Mouse (Mus musculus) CD4-positive, CD25-positive, alpha-beta regulatory T cell, adult 4 months (primary cell): ENCODE data around the gene Olfr446. TPM values are rescaled to one million over a fixed set of nuclear protein-coding genes. Genes with fewer than 3 reads are reported as not detected.

Experiments
- ATAC-seq: one replicate; pipeline ENCODE4 v1.8.0; 2017
- polyA plus RNA-seq, 2 experiments: library from polyadenylated mRNA; unstranded; fragments of 100-300 nt; shearing (Covaris generic); gene quantifications; one replicate each; pipeline ENCODE4 v1.2.1; 2017

The Olfr446 gene
- polyA plus RNA-seq, result not detected

- ATAC-seq, result no peak
These were observed at the start of gene Olfr446 for GRCm38 (mm10) chr6:42921077-42921476. Gene Olfr446 (plus strand): TSS chr6:42921377.

DNA sequence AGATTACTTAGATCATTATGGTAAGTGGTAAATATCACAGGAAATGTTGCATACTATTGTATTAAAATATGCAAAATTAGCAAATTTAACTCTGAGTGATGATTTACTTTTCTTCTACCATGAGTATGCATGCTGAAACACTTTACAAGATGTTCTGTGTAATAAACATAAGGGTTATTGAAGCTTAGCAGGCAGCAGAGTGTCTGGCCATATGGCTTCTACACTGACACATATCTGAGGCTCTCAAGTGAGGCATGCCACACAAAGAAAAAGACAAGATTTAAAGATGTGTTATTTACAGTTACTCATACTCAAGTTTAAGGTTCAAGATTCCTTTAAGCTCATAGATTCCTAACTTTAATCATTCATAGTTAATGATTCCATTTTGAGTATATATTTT lies 44.9 kb upstream of the Olfr446 start:
- no peak for ATAC-seq

DNA sequence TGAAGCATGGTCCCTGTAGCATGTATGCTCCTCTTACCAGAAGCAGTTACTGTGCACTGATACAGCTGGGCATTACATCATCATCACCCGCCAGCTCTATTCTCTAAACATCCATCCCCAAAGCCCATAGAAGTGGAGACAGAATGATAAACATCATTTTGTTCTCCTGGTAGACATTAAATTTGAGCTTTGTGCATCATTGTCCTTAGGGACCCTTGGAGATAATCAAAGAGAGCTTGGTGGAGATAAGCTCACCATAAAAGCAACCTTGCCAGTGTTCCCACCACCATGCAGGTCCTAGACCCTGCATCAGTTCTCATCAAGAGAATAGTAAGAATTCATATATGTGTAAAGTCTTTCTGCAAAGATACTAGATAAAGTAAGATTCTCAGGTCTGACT lies 31.0 kb upstream of the Olfr446 start, which contains the start of gene Olfr448:
Gene Olfr448, plus strand, starts transcription at position 301 of the 400 bp plus-strand sequence.
- ATAC-seq, result no peak

DNA sequence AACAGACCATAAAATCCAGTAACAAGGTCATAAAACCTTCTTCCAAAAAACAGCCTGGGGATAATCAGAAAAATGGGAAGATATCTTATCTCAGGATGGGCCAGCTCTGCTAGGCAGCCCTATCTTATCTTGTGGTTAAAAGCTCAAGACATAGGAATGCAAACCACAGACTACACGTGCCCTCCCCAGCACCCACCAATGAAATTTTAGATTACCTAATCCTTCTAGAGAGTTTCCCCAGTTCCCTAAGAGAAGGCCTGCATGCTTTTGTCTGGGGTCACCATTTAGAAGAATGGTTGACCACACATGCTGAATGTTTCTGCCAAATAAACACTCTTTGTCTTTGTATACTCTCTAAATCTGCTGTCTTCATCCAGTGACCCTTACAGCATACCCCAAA lies 20.8 kb upstream of the Olfr446 start:
- no peak for ATAC-seq

DNA sequence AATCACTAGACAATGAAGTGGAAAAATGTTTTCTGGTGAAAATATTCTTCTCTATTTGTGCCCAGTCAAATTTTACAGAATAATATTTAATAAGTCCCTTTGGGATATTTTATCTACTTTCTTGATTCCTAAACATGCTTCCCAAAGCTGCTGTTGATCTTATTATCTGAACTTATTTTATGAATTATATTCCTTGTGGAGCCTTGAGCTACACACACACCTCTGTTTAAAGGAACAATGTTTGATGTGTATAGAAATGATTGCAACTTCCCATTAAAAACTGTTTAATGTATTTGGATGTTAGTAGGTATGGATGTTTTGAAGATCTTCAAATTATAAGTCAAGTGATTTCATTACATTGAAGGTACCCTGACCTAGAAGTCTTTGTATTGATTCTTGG lies 12.6 kb upstream of the Olfr446 start, which contains the start of gene Olfr447:
Gene Olfr447, plus strand, starts transcription at position 301 of the 400 bp plus-strand sequence.
- ATAC-seq, result no peak

- no peak for ATAC-seq
These were observed 27.6 kb downstream of the Olfr446 start, which contains the start of gene Olfr444 for GRCm38 (mm10) chr6:42948767-42949166. Gene Olfr444 (plus strand): TSS chr6:42949067.

GRCm38 (mm10) chr6:42980377-42980776 lies 59.2 kb downstream of the Olfr446 start:
- no peak for ATAC-seq

Other genes with a start within 250 kb of the Olfr446 start
- not detected for gene Tcaf1, start 211.3 kb upstream of the Olfr446 start, polyA plus RNA-seq
- not detected for gene Olfr453, start 182.0 kb upstream of the Olfr446 start, polyA plus RNA-seq
- not detected for gene Olfr38, start 165.0 kb upstream of the Olfr446 start, polyA plus RNA-seq
- gene Olfr452, start 136.3 kb upstream of the Olfr446 start, polyA plus RNA-seq, result not detected
- gene Olfr450, start 109.4 kb upstream of the Olfr446 start, polyA plus RNA-seq, result not detected
- gene Olfr449, start 87.0 kb upstream of the Olfr446 start, polyA plus RNA-seq, result not detected
- gene Olfr448, start 30.9 kb upstream of the Olfr446 start, polyA plus RNA-seq, result not detected
- not detected for gene Olfr447, start 12.5 kb upstream of the Olfr446 start, polyA plus RNA-seq
- not detected for gene Olfr444, start 27.7 kb downstream of the Olfr446 start, polyA plus RNA-seq
- not detected for gene Olfr441, start 185.0 kb downstream of the Olfr446 start, polyA plus RNA-seq
- gene Olfr237-ps1, start 225.2 kb downstream of the Olfr446 start, polyA plus RNA-seq, result not detected
- not detected for gene Olfr437, start 241.9 kb downstream of the Olfr446 start, polyA plus RNA-seq